Mouse (Mus musculus): ENCODE measurements around the gene Pigp. TPM values are rescaled to one million over a fixed set of nuclear protein-coding genes. Genes with fewer than 3 reads are reported as not detected.

Pigp gene
- 10 to 100 TPM; 87.0 to 94.7 TPM for total RNA-seq (2021)
- 42.1 and 47.7 TPM in 2 replicates for polyA plus RNA-seq (2012; rRNA removed)
- long read RNA-seq, transcript Pigp-203 (5 exons, 966 nt): minor isoform, 13 of 49 reads
- long read RNA-seq, transcript Pigp-206 (4 exons, 695 nt): minor isoform, 6 of 49 reads
- long read RNA-seq, transcript Pigp-202 (5 exons, 745 nt): major isoform, 24 of 49 reads
- long read RNA-seq, partial matches to known transcripts: 0 of 49 reads
- long read RNA-seq, other reads (novel, unspliced or antisense): 3 of 49 reads

DNA sequence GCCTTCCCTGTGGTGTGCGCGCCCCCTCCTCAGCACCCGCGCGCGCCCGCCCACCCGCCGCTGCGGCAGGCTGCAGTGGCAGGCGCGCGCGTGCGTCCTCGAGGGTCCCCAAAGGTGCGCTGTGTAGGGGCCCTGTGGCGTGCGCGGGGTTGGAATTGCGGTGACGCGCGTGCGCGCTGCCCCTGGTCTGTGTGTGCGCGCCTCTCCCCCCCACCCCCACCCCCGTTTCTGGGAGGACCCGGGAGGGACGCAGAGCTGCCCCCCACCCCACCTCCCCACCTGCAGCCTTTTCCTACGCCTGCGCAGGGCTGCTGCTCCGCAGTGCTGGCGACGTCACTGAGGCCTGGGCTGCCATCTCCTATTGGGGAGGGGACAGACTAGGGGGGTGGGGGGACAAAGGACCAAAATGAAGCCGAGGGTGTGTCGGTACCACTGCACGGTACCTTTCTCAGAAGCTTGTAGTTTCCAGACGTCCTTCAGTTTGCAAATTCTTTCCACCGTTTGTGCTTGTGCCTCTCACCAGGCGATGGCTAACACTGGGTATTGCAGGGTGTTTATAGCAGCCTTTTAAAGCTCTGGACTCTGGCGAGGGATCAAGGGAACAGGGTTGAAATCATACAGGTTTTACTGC lies at the start of gene Pigp:
Pigp (minus strand) TSS at position 542 of the 631 bp plus-strand sequence.
- peak; percentile 77 for DNase-seq

DNA sequence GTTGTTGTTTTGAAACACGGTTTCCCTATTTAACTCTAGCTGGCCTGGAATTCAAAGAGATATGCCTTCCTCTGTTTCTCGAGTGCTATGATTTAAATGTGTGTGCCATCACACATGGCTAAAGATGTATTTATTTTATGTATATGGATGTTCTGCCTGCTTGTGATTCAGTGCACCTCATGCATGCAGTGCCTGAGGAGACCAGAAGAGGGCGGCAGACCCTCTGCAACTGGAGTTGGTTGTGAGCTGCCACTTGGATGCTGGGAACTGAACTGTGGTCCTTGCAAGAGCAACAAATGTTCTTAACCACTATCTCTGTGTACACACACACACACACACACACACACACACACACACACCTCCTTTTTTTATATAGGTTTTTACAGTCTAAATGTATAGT lies 48.9 kb upstream of the Pigp start:
- no peak for DNase-seq

DNA sequence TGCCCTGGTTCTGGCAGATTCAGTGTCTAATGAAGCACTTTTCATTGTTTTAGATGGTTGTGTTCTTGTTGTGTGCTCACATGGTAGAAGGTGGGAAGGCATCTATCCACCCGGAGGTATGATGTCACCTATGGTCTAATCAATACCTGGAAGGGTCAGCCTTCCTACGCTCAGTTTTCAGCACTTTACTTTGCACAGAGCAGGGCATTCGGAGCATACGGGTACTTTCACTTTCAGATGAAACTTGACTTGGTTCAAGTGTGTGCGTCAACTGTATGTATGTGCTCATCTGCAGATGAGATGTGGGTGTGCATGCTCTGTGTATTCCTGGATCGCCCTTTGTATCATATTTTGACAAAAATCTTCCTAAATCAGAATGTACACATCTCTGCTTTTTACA lies 42.5 kb upstream of the Pigp start:
- DNase-seq: no peak

DNA sequence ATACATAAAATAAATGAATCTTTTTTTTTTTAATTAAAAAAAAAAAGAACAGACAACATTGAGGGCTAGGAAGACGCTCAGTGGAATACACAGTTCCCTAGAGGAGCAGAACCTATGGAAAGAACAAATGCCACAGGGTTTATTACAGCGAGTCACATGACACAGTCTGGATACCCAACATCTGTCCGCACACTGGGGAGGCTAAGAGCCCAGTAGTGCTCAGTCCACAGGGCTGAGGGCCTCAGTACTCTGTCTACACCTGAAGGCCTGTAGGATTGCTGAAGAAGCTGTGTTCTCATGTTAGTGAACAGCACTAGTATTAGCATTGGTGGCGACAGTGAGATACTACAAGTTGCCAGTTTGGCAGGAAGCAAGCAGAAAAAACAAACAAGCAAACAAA lies 41.1 kb upstream of the Pigp start:
- no peak for DNase-seq

DNA sequence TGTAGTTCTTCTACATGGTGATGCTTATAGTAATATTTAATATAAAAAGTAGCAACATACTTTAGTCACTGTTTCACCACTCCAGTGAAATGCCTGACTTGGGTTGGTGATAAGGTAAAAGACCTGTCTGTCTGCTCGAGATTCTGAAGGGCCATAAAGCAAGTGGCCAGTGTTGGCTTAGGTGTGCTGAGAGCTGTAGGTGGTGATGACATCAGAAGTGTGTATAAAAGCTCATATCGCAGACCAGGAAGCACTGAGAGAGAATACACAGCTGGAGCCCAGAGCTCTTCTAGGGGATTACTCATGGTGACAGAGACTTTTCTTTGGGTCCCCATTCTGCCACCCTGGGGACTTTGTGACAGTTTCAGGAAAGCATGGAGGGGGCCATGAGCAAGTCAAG lies 40.6 kb upstream of the Pigp start:
- DNase-seq: no peak

DNA sequence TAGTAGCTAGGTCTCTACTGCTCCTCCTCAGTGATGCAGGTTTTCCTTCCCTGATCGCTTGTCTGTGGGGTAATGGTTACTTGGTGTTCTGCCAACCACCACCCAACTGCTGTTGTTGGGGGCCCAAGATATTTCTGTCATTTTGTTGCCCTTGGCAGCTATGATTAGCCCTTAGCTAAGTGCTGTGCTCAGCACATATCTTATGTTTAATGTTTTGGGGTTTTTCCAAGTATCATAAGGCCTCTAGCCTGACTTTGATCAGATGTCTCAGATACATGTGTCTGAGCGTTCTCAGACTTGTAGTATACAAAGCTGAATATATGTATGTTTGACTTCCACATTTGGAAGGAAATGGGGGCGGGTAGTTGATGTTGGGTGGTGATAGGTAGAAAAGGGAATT lies 39.6 kb upstream of the Pigp start:
- DNase-seq: no peak

DNA sequence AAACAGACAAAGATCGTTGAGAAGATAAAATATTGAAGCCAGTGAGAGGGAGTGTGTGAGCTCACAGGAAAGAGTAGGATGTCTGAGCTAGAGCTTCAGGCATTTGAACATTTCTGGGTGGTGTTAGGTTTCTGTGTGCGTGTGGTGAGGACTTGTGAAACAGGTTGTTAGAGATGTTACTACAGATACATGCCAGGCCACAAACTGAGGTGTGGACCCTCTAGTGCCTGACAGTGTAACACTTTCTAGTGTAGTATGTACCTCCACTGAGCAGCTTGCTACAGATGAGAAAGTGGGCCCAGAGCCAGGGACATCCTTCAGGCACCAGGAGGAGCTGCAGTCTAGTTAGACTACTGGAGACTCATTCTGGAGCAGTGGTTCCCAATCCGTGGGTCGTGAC lies 30.5 kb upstream of the Pigp start:
- DNase-seq: peak; percentile 19

DNA sequence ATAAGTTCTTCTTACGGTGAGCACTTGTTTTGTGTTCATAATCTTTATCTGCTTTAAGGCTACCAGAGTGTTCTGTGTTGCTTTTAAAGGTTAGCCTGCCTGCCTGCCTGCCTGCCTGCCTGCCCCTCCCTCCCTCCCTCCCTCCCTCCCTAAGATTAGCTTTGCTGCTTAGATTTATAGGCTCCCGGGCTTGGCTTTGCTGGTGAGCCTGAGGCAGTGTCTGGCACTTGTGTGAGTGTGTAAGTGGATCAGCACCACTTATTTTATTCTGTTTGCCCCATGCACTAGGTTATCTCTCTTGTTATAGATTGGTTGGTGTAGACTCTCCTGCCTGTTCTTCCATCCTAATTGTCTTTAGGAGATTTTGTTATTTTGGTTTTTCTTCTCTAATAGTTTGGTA lies 30.0 kb upstream of the Pigp start:
- peak; percentile 17 for DNase-seq

DNA sequence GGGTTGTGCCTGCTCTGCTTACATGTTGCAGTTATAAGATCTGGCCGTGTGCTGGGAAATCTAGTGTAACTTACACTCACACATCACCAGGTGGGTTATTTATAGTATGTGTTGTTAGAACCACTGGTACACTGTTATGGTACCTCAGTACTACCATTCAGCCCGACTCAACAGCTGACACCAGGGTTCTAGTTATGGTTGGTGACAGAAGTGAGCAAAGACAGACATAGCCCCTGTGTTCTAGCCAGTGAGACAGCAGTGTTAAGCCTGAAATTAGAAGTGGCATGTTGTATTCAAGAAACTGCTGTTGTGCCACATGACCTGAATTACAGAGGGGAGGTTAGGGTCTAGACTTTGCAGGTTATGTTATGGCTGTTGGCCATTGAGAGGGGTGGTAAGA lies 27.5 kb upstream of the Pigp start:
- DNase-seq: no peak

DNA sequence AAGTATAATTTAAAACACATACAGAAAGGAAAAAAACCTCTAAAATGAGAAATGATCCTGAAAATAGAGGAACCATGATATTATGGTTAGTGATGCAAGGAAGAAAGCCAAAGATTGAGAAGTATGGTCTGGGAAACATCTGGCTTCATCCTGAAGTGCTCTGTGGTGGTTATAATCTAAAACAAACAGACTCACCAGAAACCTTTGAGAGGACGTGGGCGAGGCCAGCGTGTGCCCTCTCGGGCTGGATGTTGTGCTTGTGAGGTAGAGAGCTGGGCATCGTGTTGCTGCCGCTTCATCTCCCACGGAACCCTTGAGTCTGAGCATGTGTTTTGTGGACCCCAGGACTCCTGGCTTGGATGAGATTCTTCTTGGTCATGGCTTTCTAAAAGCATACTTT lies 25.0 kb upstream of the Pigp start:
- DNase-seq: no peak

DNA sequence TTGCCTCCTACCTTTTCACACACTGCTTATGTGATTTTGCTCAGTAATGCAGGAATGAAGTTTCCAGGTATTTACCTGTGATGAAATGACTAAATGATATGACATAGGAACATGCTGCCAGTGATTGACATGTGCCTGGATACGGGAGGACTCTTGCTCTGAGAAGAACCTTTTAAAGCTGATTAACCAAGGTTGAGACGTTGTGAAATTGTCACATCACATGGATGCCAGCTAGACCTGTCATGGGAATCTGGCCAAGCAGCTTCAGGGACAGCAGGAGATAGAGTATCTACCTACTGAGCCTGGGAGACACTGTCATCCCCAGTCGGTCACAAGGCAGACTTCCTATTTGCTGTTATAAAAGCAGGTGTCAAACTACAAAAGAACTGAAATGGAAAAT lies 23.4 kb upstream of the Pigp start:
- no peak for DNase-seq

DNA sequence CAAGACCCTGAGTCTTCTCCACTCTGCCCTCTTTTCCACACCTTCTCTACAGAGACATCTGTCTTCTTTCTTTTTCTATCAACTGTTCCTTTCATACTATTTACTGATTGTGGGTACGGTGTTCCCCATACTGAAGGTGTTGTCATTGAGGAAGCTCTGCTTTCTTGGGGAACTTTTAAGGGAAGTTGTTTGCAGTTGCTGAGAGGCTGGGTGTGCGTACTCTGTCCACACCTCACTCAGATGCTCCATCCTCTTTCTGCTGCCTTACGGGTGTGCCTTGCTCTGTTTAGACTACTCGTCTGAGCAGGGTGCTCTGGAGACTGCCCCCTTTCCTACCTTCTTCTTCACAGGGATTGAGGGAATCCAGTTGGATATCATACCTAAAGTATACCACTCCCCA lies 20.7 kb upstream of the Pigp start:
- DNase-seq: no peak

DNA sequence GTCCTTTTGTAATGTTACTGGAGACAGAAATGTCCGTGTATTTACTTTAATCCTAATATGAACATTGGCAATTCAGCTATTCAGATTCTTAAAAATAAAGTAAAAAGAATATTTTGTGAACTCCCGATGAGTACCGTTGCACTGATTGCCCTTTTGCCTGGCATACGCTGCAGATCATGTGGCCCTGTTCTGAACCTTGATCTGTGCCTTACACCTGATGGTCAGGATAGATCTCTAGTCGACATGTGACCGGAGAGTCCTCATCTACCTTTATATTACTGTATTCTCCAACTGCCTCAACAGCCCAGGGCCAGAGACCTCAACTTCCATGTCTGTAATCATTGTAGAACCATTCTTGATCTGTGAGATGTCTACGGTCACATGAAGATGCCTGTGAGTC lies 16.0 kb upstream of the Pigp start:
- no peak for DNase-seq

DNA sequence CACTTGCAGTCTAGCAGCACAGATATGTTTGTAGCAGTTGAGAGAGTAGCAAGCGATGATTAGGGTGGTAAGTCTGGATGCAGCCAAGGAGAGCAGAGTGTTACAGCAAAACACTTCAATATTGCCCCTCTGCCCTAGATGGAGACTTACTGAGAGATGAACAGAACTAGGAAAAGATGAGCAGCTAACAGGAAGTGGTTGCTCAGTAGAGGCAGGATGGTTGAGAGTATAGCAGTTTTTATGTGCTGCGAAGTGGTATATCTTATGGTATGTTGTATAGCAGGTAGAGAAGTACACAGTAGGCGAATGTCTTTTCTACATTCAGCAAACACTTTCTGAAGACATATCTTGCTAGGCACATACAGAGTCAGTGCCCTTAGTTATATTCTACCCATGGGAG lies 11.6 kb upstream of the Pigp start:
- no peak for DNase-seq

DNA sequence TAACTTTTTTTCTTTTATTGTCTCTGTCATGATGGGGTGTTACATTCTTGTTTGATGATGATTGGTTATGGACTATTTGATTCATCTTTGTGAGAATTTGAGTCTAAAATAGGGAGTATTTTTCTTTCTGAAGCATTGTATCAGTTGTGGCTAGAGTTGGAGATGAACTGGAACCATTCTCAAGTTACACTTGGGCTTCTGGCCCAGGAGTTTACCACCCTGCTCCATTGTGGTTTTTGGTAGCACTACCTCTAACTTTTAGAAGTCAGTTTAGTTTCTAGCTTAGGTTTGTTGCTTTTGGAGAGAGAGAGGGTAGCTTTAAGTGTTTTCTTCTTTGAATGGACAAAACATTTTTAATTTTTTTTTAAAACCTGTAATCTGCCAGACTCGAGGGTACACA lies 7.7 kb upstream of the Pigp start:
- DNase-seq: no peak

DNA sequence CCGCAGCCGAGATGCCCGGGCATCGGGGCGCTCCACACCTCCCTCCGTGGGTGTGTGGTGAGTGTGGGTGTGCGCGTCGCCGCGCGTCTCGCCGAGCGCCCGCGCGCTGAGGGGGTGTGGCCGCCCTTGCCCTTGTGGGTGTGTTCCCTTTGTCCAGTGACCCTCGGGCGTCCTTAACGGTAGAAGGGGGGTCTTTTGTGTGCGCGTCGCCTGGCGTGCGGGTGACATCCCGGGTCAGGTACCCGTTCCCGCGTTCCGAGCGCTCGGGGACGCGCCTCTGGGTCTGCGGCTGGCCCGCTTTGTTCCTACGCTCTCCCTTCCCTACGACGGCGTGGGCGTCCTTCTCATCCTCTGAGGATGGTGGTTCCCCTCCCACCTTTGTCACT lies 734 bp downstream of the Pigp start:
- DNase-seq: peak; percentile 90

DNA sequence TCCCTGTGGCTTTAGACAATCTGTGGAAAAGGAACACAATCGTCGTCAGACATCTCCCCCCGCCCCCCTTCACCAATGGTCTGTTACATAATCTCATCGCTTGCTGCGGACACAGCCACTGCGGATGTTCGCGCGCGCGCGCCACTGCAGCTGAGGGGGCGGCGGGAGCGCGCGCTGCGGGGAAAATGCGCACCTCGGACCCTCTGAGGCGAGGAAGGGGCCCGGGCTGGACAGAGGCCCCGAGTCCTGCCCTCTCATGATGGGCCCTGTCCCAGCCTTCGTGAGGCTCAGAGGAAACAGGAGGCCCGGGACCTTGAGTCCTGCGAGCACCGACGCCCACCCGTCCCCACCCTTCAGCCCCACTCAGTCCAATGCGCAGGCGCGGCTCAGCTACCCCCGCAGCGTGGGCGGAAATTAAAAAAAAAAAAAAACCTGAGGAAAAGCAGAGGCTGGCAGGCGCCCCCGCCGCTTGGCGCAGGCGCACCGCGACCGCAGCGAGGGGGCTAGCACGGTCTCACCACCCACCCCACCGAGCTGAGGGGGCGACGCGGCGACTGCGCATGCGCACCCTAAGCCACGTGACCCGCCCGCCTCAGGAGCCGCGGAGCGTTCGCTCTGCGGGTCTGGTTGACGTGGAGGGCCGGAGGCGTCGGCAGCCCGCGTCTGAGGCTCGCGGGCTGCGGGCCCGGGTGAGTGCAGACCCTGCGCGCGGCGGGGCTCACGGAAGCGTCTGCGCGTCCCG lies 1.3 kb downstream of the Pigp start, which contains the start of gene Ttc3:
Ttc3 (plus strand) TSS at position 446 of the 742 bp plus-strand sequence.
- DNase-seq: peak; percentile 96

DNA sequence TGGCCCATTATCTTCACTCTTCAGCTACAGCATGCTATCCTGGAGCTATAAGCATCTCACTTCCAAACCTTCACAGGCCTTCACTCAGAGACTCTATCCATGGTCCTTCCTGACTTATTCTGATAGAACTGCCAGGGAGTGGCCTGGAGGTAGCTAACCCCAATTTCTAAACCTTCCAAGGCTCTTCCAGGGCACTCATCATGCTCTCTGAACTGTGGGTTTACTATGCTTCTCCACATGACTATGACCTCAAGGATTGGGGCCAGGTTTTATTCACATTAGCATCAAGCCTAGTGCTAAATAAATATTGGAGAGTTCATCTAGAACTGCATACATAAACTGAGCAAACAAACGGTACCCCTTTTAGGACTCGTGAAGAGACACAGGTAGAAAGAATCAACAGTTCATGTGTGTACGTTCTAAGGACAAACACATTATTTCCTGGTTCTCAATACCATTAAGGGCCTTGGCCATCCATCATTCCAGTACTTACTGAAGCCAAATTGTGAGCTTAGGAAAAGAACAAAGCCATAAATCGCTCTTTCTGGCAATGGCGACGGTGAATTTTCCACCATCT lies 2.0 kb downstream of the Pigp start:
- no peak for DNase-seq

DNA sequence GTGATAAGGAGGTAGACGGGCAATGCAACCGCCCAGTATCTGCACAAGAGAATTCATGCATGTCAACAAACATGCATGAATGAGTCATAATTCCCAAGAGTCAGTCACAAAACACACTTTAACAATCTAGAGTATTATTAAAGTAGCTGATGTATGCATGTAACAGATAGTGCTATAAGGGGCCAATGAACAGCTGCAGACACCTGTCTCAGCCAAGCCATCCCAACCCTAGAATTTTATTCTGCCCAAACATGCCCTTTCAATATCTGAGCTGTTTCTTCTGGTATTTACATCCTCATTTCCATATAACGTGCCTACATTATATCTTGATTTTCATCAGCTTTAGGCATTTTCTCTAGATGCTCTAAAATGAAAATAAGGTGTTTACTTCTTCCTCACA lies 6.2 kb downstream of the Pigp start:
- DNase-seq: no peak

DNA sequence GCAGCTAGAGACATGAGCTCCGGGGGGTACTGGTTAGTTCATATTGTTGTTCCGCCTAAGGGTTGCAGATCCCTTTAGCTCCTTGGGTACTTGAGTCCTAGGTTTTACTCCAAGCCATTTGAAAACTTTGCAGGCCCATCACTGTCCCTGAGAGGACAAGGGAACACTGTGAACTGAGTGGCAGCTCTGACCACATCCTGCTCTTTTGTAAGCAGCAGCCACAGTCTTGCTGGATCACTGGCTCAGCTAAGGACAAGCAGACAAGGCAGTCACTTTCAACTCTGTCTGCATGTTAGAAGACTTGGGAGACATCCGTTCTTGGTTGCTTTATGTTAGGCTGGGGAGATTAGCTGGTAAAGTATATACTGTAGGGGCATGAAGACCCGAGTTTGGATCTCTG lies 7.8 kb downstream of the Pigp start:
- DNase-seq: peak; percentile 17

DNA sequence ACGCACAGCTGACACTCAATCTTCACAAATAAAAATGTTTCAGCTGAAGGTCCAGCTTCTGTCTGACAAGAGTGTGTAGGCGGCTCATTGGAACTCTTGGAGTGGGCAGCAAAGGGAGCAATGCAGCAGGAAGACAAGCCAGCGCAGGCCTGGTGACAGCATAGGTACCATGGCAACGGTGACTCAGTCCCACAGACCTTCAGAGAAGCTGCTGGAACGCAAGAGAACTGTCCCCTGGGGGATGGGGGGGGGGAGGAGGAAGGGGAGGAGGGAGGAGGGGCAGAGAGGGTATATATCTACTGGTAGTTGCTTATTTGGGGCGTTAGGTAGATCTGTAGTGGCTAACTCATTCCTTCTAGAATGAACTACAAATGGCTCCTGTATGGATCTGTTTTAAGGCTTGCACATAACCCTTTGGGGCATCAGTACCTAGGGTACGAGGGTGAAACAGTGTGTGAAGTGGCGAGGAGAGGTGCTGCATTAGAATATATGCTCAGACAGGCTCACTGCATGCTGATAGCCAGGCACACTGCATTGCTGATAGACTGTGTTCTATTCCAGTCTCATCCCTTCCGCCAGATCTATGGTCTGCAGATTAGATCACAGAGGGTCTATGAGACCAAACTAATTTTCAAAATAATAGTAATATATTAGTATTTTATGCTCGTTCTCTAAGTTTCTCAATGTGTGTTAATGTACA lies 9.3 kb downstream of the Pigp start:
- DNase-seq: peak; percentile 93

DNA sequence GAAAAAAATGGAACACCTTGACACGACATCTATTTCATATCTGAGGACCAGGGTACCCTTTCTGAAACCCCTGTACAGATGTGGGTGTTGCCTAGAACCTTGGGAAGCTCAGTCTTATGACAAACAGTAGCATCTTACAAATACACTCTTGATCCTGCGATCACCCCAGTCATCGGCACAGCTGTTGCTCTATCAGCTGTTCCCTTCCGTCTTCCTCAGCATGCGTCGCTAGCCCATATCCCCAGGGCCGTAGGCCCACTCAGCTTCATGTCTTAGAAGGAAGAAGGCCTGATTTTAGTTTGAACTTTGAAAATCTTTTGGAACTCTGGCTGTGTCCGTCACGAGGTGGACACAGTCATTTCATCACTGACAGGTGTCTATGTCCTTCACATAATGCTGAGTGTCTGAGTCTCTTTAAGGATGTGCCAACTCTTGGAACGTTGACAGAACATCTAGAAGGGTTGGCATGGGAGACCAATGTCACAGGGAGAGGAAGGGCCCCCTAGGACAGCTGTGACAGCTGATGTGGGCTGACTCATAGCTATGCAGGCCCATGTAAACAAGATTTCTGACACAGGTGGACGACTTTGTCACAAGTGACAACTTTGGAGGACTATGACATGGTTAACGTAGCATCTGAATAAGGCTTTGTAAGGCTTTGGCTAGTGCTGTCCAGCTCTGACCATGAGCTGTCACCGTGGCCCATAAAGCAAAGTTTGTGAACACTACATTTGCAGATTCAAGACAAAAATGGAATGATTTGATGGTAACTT lies 10.9 kb downstream of the Pigp start:
- peak; percentile 73 for DNase-seq
